Mouse (Mus musculus) fat pad, adult 2 months (tissue): ENCODE data around the gene Cox7a2.

Experiments used
- DNase-seq: peaks from one replicate; pipeline ENCODE4 v3.0.0-alpha.2; 2011; ENCODE audit warnings: low read depth, low spot score; ENCODE audit errors: extremely low read depth

The Cox7a2 gene

DNA sequence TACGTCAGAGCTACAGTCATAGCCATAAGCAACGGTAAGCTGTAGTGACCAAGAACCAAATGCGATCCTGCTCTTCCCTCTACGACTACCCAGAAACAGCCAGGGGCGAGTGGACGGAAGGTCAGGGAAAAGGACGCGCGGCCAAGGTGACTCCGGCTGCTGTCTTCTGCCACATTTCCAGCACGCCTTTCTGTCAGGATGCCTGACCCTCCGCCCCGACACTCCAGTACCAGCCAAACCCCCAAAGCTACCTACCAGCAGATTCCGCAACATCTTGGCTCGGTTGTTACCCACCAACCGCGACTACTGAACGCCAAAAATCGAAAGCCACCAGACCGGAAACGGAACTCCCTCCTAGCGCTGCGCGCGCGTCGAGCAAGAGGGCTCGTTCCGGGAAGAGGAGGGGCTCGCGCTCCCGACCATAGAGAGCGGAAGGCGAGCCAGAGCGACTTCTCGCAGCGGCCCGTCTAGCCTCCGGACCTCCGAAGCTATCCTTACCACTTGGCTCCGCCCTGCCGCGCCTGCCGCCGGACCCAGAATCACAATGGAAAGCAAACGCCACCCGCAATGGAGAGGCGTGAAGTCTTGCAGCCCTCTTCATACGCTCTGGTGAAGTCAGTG lies at the start of gene Cox7a2:
Gene Cox7a2 (minus strand): TSS at position 494 of the 621 bp plus-strand sequence.
- peak; percentile 78 for DNase-seq

DNA sequence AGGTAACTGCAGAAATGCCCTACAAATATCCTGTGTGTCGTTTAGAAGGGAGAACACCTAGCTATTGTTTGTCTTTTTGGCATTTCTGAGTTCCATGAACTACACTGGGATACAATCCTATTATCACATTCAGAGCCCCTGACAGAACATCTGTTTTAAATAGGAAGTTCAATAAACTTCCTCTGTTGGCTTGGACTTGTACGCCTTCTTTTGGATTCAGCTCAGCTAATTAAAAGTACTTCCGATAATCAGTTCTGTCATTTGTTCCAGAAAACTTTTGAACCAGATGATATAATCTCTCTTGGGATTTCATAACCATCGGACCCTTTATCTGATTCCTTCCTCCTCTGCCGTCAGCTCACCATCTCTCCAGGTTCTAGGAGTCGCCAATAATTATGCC lies 49.7 kb upstream of the Cox7a2 start:
- no peak for DNase-seq

DNA sequence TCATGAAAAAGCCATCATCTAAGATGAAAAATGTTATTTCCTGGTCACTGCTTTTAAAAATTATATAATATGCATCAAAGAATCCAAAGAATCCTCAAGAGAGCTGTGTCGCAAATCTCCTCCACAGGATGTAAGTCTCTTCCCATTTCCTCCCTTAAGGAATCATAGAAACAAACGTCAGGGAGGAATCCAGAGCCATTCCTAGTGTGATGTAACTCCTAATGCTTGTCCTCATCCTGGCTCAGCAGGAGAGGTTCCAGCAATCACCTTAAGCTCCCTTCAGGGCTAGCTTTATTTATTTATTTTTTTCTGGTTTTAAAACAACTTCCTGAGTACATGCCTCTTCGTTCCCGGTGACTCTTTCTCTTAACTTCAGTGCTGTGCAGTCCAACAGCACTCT lies 47.5 kb upstream of the Cox7a2 start:
- DNase-seq: no peak

DNA sequence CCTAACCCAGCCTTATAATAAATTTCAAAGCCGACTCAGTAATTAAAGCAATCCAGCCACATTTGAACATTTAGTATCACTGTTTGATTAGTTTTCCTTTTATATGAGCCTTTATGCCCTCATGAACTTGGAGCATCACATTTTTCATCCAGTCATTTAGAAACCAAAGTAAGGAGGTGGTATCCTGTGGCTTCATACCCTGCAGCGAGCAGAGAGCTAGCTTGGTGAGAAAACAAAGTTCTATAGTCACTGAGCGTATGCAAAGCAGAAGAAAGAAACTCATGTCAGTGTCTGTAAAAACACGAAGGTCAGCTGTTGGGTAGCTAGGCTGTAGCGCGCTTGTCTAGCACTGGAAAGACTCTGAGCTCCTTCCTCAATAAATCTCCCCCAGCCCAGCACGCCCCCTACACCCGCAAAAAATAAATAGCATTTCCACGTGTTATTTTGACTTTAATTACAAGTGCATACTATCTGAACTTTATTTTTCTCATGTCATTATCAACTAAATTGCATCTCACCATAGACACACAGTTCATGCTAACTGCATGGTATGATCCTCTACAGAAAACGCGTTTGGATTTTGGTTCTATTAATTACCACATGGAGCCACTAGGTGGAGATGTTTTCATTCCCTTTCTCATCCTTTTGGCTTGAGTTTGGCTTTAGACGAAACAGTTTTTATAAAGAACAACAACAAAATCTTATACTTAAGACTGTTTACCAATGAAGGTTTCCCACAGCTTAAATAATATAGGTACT lies 46.8 kb upstream of the Cox7a2 start:
- DNase-seq: no peak

DNA sequence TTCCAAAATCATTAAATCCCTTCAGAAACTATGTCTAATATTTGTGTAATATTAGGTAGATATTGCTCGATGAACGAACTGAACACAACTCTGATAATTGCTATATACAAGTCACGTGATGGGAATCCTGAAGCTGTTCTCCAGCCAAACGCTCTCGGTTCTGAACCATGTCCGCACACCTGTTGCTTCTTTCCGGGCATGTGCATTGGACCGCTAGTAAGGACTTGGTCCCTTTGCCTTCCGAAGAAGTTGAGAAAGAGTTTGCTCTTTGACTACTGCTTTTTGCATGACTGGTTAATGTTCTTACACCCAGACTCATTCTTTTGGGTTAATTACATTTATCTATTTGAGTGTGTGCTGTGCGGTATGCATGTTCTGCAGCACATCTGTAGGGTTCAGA lies 45.7 kb upstream of the Cox7a2 start:
- no peak for DNase-seq

DNA sequence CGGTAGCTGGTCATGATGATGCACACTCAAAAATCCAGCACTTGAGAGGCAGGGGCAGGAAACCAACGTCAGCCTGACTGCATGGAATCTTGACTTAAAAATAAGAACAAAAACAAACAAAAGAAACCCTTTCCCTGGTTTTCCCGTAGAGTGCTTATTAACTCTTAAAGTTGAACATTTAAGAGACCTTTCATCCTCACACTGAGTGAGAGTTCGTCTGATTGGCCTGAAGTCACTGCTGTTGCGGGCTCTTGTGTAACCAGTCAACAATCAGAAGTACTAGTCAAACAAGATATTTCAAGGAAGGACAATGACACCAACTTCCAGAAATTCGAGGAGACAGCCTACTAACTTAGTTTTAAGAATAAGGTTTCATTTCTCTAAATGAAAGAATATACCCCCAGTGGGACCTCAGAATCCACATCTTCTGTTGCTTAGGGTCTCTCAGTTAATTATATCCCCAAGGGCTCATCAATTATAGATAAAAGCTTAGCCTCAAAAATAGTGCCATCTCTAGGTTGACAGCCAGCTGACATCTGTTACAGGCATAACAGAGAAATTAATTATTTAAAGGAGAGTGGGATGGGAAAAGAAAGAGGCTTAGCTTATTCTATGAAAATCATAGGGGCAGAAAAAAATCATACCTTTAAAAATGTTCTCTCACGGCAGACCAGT lies 36.9 kb upstream of the Cox7a2 start:
- no peak for DNase-seq

DNA sequence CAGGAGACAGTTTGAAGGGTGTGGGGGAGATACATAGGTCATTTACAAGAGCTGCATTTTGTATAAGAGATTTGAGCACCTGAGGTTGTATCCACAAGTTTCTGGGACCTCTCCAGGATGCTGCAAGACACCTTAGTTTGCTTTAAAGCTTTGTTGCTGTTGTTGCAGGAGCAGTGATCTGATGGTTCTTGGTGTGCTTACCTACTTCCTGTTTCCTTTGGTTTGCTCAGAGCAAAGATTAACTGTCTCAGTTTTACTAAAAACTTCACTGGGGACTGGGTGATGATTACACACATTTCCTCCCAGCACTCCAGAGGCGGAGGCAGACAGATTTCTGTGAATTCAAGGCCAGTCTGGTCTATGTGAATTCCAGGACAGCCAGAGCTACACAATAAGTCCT lies 35.4 kb upstream of the Cox7a2 start:
- no peak for DNase-seq

DNA sequence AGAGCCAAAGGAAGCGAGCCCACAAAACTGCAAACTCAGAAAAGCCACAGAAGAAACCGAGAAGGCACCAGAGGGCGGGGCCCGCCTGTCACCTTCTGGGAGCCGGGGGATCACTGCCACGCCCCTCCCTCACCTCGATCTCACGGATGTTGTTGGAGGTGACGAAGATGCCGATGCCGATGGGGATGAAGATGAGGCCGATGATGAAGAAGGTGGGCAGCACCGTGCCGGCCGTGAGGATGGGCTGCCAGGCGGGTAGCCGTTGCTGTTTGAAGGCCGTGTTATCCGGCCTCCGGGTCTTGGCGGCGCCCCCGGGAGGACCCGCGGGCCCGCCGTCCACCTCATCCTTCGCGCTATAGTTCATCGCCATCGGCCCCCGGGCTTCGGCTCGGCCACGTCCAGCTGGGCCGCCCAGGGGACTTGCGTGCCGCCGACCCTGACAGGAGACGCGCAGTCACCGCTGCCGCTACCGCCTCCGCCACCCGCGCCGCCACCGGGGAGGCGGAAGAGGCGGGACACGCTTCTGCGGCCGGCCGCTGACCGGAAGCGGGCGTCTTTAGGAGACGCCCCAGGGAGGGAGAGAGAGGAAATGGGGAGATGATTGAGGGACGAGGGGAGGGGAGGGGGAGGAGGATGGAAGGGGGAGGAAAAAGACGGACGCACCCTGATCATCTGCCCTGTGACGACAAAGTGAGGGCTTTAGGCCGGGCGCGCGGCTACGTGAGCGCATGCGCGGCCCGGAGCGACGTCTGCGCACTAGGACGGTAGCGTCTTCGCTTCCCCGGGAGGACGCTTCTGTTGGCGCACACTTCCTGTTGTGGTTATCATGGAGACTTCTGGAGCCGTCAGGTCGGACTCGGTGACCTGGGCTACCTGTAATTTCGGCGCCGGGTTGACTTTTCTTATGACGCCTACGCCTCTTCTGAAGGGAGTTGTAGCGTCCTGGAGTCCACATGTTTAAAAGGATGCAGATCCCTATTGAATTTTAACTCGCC lies 33.5 kb upstream of the Cox7a2 start, which contains the start of gene Tmem30a:
Gene Tmem30a (minus strand): TSS at position 667 of the 995 bp plus-strand sequence.
- DNase-seq: peak; percentile 59

DNA sequence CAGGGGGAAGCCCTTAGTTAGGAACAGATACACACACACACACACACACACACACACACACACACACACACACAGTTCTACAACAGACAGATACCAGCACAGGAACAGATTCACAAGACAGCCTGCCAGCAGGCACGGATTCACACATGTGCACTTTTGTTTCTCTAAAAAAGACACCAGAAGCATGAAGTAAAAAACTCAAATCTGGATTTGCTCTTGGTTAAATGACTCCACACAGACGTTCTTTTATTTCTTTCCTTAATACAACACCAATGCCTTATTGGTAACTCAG lies 26.1 kb upstream of the Cox7a2 start:
- no peak for DNase-seq

DNA sequence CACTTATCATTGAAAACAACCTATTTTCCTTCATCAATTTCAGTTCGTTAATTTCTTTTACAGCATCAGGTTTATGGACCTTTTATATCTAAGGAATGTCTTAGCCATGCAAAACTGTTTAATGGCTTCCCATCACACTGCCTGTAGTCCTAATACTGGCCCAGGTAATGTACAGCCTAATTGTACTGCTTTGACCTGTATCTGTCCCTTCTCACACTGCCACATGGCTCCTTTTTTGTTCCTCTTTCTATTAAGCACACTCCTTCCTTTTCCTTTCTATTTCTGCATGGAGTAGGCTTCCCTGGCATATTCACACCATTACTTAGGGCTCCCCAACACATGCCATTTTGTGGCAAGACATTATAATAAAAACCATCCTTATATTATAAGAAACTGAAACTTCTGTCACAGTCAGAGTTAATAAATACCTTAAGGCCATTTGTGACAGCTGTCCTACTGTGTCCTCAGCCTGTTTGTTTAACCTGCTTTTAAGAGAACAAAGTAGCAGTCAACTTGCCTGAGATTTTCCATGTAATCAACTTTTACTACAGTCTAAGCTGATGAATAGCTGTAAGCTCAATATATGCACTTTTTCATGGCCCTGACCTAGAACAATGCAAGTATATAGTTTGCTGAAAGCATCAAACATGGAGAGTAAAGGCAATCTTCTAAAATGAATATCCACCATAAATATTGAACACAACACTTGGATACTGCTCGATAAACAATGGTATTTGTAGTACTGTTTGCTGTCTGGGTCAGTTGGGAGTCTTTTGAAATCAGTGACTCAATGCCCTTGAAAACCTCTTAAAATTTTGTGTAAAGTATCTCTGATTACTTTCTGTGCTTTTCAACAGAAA lies 25.5 kb upstream of the Cox7a2 start:
- no peak for DNase-seq

DNA sequence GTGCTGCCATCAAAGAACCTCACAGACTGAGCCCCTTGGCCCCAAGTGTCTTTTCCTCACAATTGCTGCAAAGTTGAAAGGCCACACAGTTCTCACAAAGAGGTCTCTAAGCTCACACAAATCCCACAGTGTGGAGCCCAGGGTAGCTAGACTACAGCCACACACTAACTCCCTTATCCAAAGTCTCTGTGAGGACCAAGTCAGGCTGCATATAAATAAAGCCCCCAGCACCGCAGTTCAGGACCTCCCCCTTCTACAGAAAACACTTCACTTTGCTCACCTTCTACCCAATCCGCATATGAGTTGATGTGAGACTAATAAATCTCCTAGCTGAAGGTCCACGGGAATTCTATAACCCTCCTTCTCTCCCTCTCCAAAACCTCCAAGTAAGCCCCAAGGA lies 24.8 kb upstream of the Cox7a2 start:
- DNase-seq: no peak

DNA sequence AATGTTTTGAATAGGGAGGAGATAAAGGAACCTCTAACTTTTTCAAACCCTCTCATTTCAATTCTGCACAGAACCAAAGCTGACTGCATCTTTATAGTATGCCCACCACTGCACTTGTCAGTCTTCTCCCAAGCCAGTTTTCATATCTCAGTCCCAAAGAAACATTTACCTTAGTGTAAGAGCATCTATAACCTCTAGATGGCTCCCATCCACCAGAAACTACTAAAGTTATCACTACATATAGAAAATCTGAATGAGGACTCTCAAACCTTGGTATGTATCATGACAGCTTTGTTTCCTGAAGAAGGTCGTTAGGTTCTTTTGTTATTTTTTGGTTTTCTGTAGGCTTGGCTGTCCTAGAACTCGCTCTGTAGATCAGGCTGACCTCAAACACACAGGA lies 19.7 kb upstream of the Cox7a2 start:
- no peak for DNase-seq

DNA sequence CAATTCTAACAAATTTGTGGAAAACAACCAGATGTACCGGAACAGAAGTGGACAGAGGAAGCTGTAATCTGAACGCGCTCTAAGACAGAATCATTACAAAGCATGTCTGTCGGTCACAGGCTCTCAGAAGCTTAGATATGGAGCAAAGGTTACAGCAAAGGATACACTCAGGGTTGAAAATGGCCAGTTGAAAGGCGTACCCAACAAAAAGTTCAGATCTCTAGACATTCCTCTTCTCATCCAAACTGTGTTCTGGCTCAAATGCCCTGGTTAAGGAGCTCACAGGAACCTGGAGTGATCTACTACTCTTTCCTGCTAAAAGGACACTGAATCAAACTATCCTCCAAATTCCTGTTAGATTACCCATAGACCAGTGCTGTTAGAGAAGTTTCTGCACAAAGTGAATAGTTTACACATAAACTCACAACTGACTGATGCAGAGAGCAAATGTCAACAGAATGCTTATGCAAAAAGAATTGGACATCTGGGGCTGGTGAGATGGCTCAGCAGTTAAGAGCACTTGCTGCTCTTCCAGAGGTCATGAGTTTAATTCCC lies 7.4 kb upstream of the Cox7a2 start:
- DNase-seq: no peak

DNA sequence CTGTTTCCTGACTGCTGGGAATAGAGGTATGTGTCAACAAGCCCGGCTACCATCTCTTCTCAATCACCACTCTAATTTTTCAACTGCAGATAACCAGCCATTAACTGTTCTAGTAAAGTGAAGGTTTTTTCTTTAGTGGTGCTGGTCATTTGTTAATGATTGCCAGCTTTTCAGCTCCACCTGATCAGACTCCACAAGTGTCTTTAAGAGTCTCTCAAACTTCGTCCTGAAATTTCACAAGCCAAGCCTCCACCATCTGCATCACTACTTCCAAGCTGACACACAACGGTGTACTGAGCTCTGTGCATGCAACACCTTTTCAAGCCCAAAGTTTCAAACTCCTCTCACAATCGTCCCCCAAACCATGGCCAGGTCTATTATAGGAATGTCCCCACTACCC lies 5.7 kb upstream of the Cox7a2 start:
- DNase-seq: no peak

DNA sequence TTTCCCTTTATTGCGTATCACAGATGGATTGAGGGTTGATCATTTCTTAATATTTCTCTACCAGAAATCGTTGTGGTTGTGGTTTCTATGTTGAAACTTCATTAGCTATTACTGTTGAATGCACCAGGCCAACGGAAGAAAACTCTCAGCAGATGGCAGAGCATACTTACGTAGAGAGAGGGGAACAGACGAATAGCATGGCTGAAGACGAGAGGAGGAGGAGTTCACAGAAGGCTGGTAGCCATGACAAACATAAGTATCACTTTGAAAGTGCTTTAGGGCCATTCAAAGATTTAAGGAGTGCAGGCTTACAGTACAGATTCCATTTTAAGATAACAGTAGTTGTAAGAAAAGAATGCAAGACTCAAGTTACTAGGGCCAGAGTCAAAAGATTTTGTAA lies 2.8 kb upstream of the Cox7a2 start:
- DNase-seq: no peak

DNA sequence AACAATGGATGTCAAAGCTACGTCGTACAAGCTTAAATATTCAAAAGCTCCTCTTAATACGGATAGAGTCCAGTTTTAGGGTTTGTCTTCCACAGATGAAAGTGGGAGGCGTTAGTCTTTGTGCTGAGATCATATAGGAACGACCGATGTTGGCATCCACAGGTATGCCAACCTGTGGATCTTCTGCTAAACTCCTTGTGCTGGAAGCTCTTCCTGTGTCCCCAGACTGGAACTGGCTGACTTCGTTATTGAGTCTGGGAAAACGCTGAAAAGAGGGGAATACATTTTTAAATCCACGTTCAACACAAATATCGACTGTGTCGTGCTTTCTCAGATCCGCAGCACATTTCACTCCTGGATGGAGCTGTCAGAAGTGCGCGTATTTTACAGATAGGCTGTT lies 398 bp upstream of the Cox7a2 start:
- DNase-seq: no peak

DNA sequence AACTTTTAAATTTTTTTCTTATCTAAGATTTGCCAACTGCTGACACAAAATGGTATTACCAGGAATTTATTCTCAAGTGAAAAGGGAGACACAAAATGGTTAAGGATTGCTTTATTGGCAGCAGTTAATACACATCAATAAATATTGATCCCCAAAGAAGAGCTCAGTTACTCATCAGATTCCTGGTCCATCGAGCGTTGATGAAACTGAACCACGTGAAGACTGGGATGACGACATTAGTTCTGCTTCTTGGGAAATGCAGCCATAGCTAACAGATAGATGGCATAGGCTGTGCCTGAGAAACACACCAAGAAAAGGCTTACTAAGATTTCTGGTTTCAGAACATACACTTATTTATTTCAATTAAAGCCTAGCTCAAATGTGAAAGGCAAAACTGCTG lies 4.4 kb downstream of the Cox7a2 start:
- no peak for DNase-seq

DNA sequence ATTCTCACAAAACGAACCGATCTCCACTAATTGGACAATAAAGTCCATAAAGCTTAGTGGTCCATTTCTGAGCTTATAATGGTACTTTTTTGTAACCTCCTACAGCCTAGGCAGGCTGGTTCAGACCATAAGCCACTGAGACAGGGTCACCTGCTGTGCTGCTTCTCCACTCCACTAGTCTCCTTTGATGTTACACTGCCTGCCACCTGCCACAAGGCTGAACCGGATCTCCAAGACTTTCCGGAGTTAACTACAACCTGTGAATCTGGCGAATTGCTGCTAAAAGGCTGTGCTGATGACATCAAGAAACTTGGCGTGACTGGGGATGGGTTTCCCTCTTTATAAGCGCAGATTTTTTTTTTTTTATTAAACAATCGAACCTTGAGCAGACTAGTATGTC lies 7.8 kb downstream of the Cox7a2 start:
- no peak for DNase-seq

DNA sequence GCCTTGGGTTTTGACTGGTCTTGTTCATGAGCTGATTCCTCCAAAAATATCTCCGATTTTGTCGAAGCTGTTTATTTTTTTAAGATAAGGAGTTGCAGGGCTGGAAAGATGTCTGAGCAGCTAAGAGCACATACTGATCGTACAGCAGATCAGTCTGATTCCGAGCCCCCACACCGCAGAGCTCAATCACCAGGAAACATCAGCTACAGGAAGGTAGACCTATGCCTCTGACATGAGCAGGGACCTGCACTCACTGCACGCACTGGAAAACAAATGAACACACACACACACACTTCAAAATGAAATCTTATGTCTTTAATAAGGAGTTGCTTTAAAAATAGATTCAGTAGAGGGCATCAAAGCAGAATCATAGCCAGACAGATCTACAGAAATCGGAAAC lies 9.0 kb downstream of the Cox7a2 start:
- DNase-seq: no peak

DNA sequence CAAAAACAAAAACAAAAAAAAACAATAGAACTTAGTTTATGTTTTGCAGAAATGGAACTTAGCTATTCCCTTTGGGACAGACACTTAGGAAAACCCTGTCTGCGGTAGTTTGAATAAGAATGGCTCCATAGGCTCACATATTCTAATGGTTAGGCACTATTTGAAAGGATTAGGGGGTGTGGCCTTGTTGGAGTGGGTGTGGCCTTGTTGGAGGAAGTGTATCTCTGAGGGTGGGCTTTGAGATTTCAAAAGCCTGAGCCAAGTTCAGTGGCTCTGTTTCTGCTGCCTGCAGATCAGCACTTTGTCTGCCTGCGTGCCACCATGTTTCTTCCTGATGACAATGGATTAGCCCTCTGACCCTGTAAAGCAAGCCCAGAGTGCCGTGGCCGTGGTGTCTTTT lies 14.6 kb downstream of the Cox7a2 start:
- DNase-seq: no peak
